ENCODE assay signal across 8 mouse cellular contexts in the genomic region with DNA sequence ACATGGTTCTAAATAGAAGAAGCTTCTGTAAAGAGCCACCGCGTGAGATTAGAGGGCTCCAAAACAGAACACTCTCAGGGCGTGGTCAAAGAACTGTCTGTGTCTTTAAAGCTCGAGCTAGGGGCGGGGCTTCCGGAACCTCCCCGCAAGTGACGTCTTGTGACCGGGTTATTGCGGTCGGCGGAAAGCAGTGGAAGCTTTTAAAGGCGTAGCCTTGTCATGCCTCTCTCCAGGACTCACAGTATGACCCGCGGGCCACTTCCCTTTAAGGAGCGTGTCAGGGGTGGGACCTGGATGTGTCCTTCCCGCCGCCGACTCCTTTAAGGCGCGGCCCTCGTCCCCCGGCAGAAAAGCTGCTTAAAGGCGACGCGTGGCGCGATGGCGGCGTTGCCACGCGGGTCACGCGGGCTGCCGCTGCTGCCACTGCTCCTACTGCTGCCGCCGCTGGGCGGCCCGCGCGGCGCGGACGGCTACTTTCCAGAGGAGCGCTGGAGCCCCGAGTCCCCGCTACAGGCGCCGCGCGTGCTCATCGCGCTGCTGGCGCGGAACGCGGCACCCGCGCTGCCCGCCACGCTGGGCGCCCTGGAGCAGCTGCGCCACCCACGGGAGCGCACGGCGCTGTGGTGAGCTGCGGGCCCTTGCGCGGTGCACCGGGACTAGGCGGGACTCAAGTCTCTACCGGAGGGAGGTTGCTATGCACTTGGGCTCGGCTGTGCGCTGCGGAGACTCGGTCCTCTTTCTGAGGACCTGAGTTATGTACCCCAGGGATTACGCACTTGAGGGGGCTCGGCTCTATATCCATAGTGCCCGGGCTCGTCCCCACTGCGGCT. TPM values are rescaled to one million over a fixed set of nuclear protein-coding genes. Genes with fewer than 3 reads are reported as not detected.
A peak's percentile ranks its signal among the peaks of the same experiment; 100 is the strongest.
DNase-seq lines count a peak whose midpoint lies in the region; ATAC-seq and TF ChIP-seq lines count a peak whose summit lies in the region.

A gene (plus strand): TSS at position 177 of the 830 bp plus-strand sequence.

- WGBS in bone marrow, adult 2 months: under 1% methylated on average over 82 of the region's 82 CpGs
- under 1% methylated on average over 82 of the region's 82 CpGs for WGBS in embryonic facial prominence, embryonic 15.5 days
- under 1% methylated on average over 69 of the region's 82 CpGs for WGBS in limb, embryonic 14.5 days
- WGBS in midbrain, postnatal 0 days: under 1% methylated on average over 78 of the region's 82 CpGs

- H3K4me2 ChIP-seq in embryonic facial prominence, embryonic 15.5 days (replicated peaks): peak within 1 kb of the TSS; percentile 71
- peak within 1 kb of the TSS; percentile 64 for H3K4me2 ChIP-seq in limb, embryonic 14.5 days (replicated peaks; ENCODE audit: low read depth, low read length, severe bottlenecking)
- H3K4me2 ChIP-seq in midbrain, postnatal 0 days (ENCODE audit: low read depth, low read length, poor library complexity, severe bottlenecking): peak within 1 kb of the TSS; percentile 81

- H3K27ac ChIP-seq in bone marrow, adult 2 months (ENCODE audit: control insufficient read depth, insufficient read depth, low read depth, low read length, poor library complexity): peak within 1 kb of the TSS; percentile 94
- H3K27ac ChIP-seq in embryonic facial prominence, embryonic 15.5 days (replicated peaks): peak within 1 kb of the TSS; percentile 94
- H3K27ac ChIP-seq in limb, embryonic 14.5 days (replicated peaks; ENCODE audit: low read depth, low read length): peak within 1 kb of the TSS; percentile 90
- H3K27ac ChIP-seq in midbrain, postnatal 0 days (ENCODE audit: low read depth, low read length): peak within 1 kb of the TSS; percentile 83

- peak; percentile 100 for ATAC-seq in embryonic facial prominence, embryonic 15.5 days (ENCODE audit: insufficient number of reproducible peaks, low FRiP score, low TSS enrichment, low read depth)
- peak; percentile 98 for ATAC-seq in limb, embryonic 14.5 days (ENCODE audit: low FRiP score, low read depth)
- peak; percentile 99 for ATAC-seq in midbrain, postnatal 0 days (ENCODE audit: low FRiP score)

- peak within 1 kb of the TSS; percentile 83 for H3K9ac ChIP-seq in embryonic facial prominence, embryonic 15.5 days
- H3K9ac ChIP-seq in limb, embryonic 14.5 days (ENCODE audit: low read depth, low read length, severe bottlenecking): peak within 1 kb of the TSS; percentile 90
- peak within 1 kb of the TSS; percentile 76 for H3K9ac ChIP-seq in midbrain, postnatal 0 days (replicated peaks; ENCODE audit: low read length, poor library complexity, severe bottlenecking)

- no peaks in the 10 kb centered on the region for H3K9me3 ChIP-seq in embryonic facial prominence, embryonic 15.5 days (replicated peaks)
- H3K9me3 ChIP-seq in limb, embryonic 14.5 days (ENCODE audit: control insufficient read depth, low read length): no peaks in the 10 kb centered on the region
- no peaks in the 10 kb centered on the region for H3K9me3 ChIP-seq in midbrain, postnatal 0 days (ENCODE audit: low read length)

- DNase-seq in 416B (ENCODE audit: low read depth): peak; percentile 99
- DNase-seq in heart, adult 8-10 months (ENCODE audit: low spot score): peak; percentile 99
- DNase-seq in kidney, adult 9 months: peak; percentile 99
- peak; percentile 99 for DNase-seq in limb, embryonic 14.5 days (ENCODE audit: low spot score)
- DNase-seq in midbrain, postnatal 0 days (ENCODE audit: low spot score): peak; percentile 100
- DNase-seq in spleen, postnatal 14 days (ENCODE audit: low spot score in 2 of 2): peak; percentile 90 to 94

- peaks cover 28% of the 10 kb centered on the region for H3K36me3 ChIP-seq in embryonic facial prominence, embryonic 15.5 days
- H3K36me3 ChIP-seq in limb, embryonic 14.5 days (ENCODE audit: control insufficient read depth, insufficient read depth, low read length): peaks cover 21% of the 10 kb centered on the region
- peaks cover 13% of the 10 kb centered on the region for H3K36me3 ChIP-seq in midbrain, postnatal 0 days (ENCODE audit: insufficient read depth, low read length)

- H3K4me3 ChIP-seq in bone marrow, adult 2 months (replicated peaks; ENCODE audit: control insufficient read depth, low read depth, low read length): peak within 1 kb of the TSS; percentile 86
- H3K4me3 ChIP-seq in embryonic facial prominence, embryonic 15.5 days (replicated peaks): peak within 1 kb of the TSS; percentile 88
- peak within 1 kb of the TSS; percentile 92 for H3K4me3 ChIP-seq in limb, embryonic 14.5 days (replicated peaks; ENCODE audit: low read length)
- peak within 1 kb of the TSS; percentile 77 for H3K4me3 ChIP-seq in midbrain, postnatal 0 days (ENCODE audit: low read depth, low read length)

- peaks cover 12% of the 10 kb centered on the region for H3K4me1 ChIP-seq in bone marrow, adult 2 months (ENCODE audit: control insufficient read depth, insufficient read depth, low read length)
- H3K4me1 ChIP-seq in embryonic facial prominence, embryonic 15.5 days: peaks cover 13% of the 10 kb centered on the region
- peaks cover 8% of the 10 kb centered on the region; the same call in 1 of the 2 replicates for H3K4me1 ChIP-seq in limb, embryonic 14.5 days (ENCODE audit: control insufficient read depth, insufficient read depth, low read length)
- H3K4me1 ChIP-seq in midbrain, postnatal 0 days (ENCODE audit: insufficient read depth, low read length): 0 out of 2 replicates have a peak, but pooled peaks cover 6% of the 10 kb centered on the region

- no peak for TF ChIP-seq CTCF in bone marrow, adult 2 months (IDR thresholded peaks at IDR 0.05; ENCODE audit: control insufficient read depth, insufficient read depth, low read length)
- peak; percentile 33 for TF ChIP-seq CTCF in midbrain, postnatal 0 days (IDR thresholded peaks at IDR 0.05)

- peak; percentile 71; the same call in 1 of the 2 replicates for TF ChIP-seq POLR2A in bone marrow, adult 2 months (IDR thresholded peaks at IDR 0.05; ENCODE audit: borderline replicate concordance, control insufficient read depth, low read depth, low read length)
- TF ChIP-seq POLR2A in limb, embryonic 14.5 days (IDR thresholded peaks at IDR 0.05; ENCODE audit: borderline replicate concordance, extremely low read depth, insufficient read depth, insufficient read length): 0 out of 2 replicates have a peak, but pooled peaks have one; percentile 53

- H3K27me3 ChIP-seq in embryonic facial prominence, embryonic 15.5 days: no peaks in the 10 kb centered on the region
- H3K27me3 ChIP-seq in limb, embryonic 14.5 days (ENCODE audit: control insufficient read depth, insufficient read depth, low read length): no peaks in the 10 kb centered on the region
- H3K27me3 ChIP-seq in midbrain, postnatal 0 days (ENCODE audit: insufficient read depth, low read length): no peaks in the 10 kb centered on the region

RNA-seq across cellular contexts. Expression of the gene that starts here (rescaled TPM):
- 31.8 and 53.0 TPM in 2 replicates for polyA plus RNA-seq in bone marrow, adult 2 months (2011; ENCODE audit: insufficient read depth, insufficient read length, low replicate concordance, missing spikeins)
- 94.6 and 98.9 TPM in 2 replicates for polyA plus RNA-seq in embryonic facial prominence, embryonic 15.5 days (2015; fragmentation: Nextera tagmentation; extraction: Ambion mirVana)
- total RNA-seq in heart, adult 8-10 months (2022): 10 to 100 TPM; 38.4 to 41.5 (median 39.9) TPM
- polyA plus RNA-seq in limb, embryonic 14.5 days (2012; rRNA removed): 240 and 285 TPM in 2 replicates
- polyA plus RNA-seq in limb, embryonic 14.5 days (2014; fragmentation: Nextera tagmentation; extraction: Ambion mirVana): 114 and 116 TPM in 2 replicates
- total RNA-seq in midbrain, postnatal 0 days (2014; rRNA removed): 104 and 106 TPM in 2 replicates
- 62.8 TPM in 2 replicates for polyA plus RNA-seq in midbrain, postnatal 0 days (2015; fragmentation: Nextera tagmentation; extraction: Ambion mirVana)

Comparison
In these comparisons a context has a peak if more than half of its experiments do, and no peak if none do; other contexts are left out.
1. Peak in every context shown above with its lines: DNase-seq, ATAC-seq, H3K4me3 ChIP-seq and H3K27ac ChIP-seq.